Mouse (Mus musculus) testis, postnatal 14 days (tissue): ENCODE data around the gene Dennd2c.
"Not testable (repeated sequence)": the region's sequence is repeated elsewhere in the genome, so short reads cannot be mapped to it uniquely, and the experiment has no call there.

Experiments
- DNase-seq: peaks from one replicate; pipeline ENCODE4 v3.0.0; 2021; ENCODE audit warnings: low spot score

Gene Dennd2c

DNA sequence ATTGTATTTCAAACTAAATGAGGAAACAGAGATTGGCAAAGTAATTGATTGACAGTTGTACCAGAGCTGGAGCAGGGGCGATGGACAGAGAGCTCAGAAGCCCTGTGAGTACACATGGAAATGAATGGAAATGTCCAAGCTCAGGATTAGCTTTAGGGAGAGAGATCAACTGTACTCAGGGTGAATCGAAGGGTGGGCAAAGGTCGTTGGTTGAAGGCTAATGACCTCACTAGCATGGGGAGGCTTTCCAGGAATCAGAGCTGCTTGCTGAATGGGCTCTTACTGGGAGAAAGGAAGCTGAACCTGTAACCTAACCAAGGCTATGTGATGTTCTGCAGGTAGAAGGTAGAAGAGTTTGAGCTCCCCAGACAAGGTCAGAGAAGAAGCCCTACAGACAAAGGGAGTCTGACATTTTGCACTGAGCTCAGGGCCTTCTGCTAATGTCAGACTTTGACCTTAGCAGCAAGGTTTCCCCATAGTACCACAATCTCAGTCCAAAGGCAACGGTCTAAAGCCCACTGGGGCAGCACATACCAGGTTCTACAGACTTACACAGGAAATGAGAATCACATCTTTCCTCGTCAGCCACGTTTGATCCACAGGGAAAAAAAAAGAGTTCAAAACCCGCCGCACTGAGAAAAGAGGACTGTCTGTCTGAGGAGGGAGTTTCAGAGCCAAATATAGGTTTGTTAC lies 112.3 kb downstream of the Dennd2c start:
- no peak for DNase-seq

- DNase-seq: not testable (repeated sequence)
Measured at GRCm38 (mm10) chr3:103215399-103215798, 113.0 kb downstream of the Dennd2c start.
